Mouse (Mus musculus): ENCODE results near the gene Wnt8b. TPM values are rescaled to one million over a fixed set of nuclear protein-coding genes. Genes with fewer than 3 reads are reported as not detected.

The Wnt8b gene
- total RNA-seq, 2 experiments from 2014 or later = not detected

GRCm38 (mm10) chr19:44554490-44554860 is 61.2 kb downstream of the Wnt8b start:
- DNase-seq = no peak
- intact Hi-C loops (cut with DNase I) = no loop called here

- DNase-seq = peak; percentile 92 to 95
Measured at GRCm38 (mm10) chr19:44554861-44555590, 61.8 kb downstream of the Wnt8b start, which contains the start of gene Ndufb8. Ndufb8 (minus strand) TSS chr19:44555440.

GRCm38 (mm10) chr19:44562652-44563206 is 69.5 kb downstream of the Wnt8b start, which contains the start of gene Hif1an:
Hif1an (plus strand) TSS chr19:44562850.
- intact Hi-C loops (cut with DNase I) = no loop called here
- peak; percentile 90 to 94 for DNase-seq

More at GRCm38 (mm10) chr19:44554861-44555590, 61.8 kb downstream of the Wnt8b start, which contains the start of gene Ndufb8:
- intact Hi-C loops (cut with DNase I) = no loop called here

Other genes with a start within 250 kb of the Wnt8b start
- 10 to 100 TPM in 1 of 2 experiments, 1 to 10 TPM in 1; 6.4 to 12.3 TPM for gene Scd2, start 199.8 kb upstream of the Wnt8b start, total RNA-seq (2021)
- under 1 TPM; 0.10 to 0.20 TPM for gene Scd4, start 160.4 kb upstream of the Wnt8b start, total RNA-seq (2021)
- 10 to 100 TPM; 26.3 to 28.7 TPM for gene Scd1, start 85.6 kb upstream of the Wnt8b start, total RNA-seq (2021)
- 10 to 100 TPM; 15.3 to 17.6 TPM for gene Sec31b, start 52.4 kb downstream of the Wnt8b start, total RNA-seq (2021)
- gene Gm20538, start 59.4 kb downstream of the Wnt8b start, total RNA-seq (2021) = not detected
- 100 to 1,000 TPM; 906 to 972 TPM for gene Ndufb8, start 62.0 kb downstream of the Wnt8b start, total RNA-seq (2021)
- gene Hif1an, start 69.4 kb downstream of the Wnt8b start, total RNA-seq (2021) = 10 to 100 TPM; 93.2 to 95.3 TPM

Data from gastrocnemius, postnatal 36 days (tissue).